Mouse (Mus musculus): ENCODE measurements around the gene Ppt2.

GRCm38 (mm10) chr17:34657271-34657670 lies 29.0 kb upstream of the Ppt2 start:
- TF ChIP-seq CTCF (IDR thresholded peaks at IDR 0.05; ENCODE audit: low read depth, low read length), result no peak
- TF ChIP-seq POLR2A (IDR thresholded peaks at IDR 0.05; ENCODE audit: extremely low read depth, insufficient read depth, low read length), result no peak

Measured in liver, adult 2 months (tissue).